Mouse (Mus musculus) forebrain, embryonic 14.5 days (tissue): ENCODE measurements around the gene Pdxk. TPM values are rescaled to one million over a fixed set of nuclear protein-coding genes. Genes with fewer than 3 reads are reported as not detected.
A peak's percentile ranks its signal among the peaks of the same experiment; 100 is the strongest.

Source experiments
- ATAC-seq: fragments of 200-750 bp; cut with Nextera tagmentation; 2 replicates; pipeline ENCODE4 v1.8.0; 2017; ENCODE audit warnings: mild to moderate bottlenecking, moderate library complexity
- DNase-seq: peaks from one replicate; pipeline ENCODE4 v3.0.0-alpha.2; 2015; ENCODE audit warnings: low spot score
- H3K27ac ChIP-seq: fragments of 300-500 bp; sonication (generic); 2 replicates; pipeline ENCODE4 v1.5.1; 2014; ENCODE audit warnings: low read depth, mild to moderate bottlenecking, control low read depth, low read length, moderate library complexity
- H3K27me3 ChIP-seq: fragments of 300-500 bp; sonication (generic); replicated peaks from 2 replicates; pipeline ENCODE4 v1.6.1; 2014; ENCODE audit warnings: low read length, control low read depth, mixed read lengths; ENCODE audit not compliant: control insufficient read depth, insufficient read depth
- H3K36me3 ChIP-seq: fragments of 300-500 bp; sonication (generic); 2 replicates; pipeline ENCODE4 v1.6.1; 2014; ENCODE audit warnings: low read length, control low read depth; ENCODE audit not compliant: control insufficient read depth, insufficient read depth
- H3K4me1 ChIP-seq: fragments of 300-500 bp; sonication (generic); 2 replicates; pipeline ENCODE4 v1.6.1; 2014; ENCODE audit warnings: antibody characterized with exemption, low read length, control low read depth; ENCODE audit not compliant: control insufficient read depth, insufficient read depth
- H3K4me2 ChIP-seq: fragments of 300-500 bp; sonication (generic); 2 replicates; pipeline ENCODE4 v1.6.1; 2014; ENCODE audit warnings: mild to moderate bottlenecking, control low read depth, low read length
- H3K4me3 ChIP-seq: fragments of 300-500 bp; sonication (generic); 2 replicates; pipeline ENCODE4 v1.5.1; 2014; ENCODE audit warnings: low read depth, low read length, control low read depth
- H3K9ac ChIP-seq: fragments of 300-500 bp; sonication (generic); 2 replicates; pipeline ENCODE4 v1.6.1; 2014; ENCODE audit warnings: mild to moderate bottlenecking, low read length, control low read depth, moderate library complexity
- H3K9me3 ChIP-seq: fragments of 300-500 bp; sonication (generic); replicated peaks from 2 replicates; pipeline ENCODE4 v1.6.1; 2016; ENCODE audit warnings: low read length, control low read depth, mixed read lengths; ENCODE audit not compliant: control insufficient read depth
- WGBS: fragments of 180-500 bp; shearing (Covaris S2); extraction: QIAGEN DNeasy Blood & Tissue Kit; methylation state at CpG from one replicate; pipeline ENCODE4 v1.1.7; 2014; 5-methylcytosine and 5-hydroxymethylcytosine counted together
- polyA plus RNA-seq: library from polyadenylated mRNA; unstranded; fragments of >200 nt; fragmentation: Nextera tagmentation; extraction: Ambion mirVana; gene quantifications from 2 replicates; pipeline ENCODE4 v1.2.1, GENCODE M21; 2014

The Pdxk gene
- polyA plus RNA-seq, 1 experiment from 2014 or later = 8.1 TPM

DNA sequence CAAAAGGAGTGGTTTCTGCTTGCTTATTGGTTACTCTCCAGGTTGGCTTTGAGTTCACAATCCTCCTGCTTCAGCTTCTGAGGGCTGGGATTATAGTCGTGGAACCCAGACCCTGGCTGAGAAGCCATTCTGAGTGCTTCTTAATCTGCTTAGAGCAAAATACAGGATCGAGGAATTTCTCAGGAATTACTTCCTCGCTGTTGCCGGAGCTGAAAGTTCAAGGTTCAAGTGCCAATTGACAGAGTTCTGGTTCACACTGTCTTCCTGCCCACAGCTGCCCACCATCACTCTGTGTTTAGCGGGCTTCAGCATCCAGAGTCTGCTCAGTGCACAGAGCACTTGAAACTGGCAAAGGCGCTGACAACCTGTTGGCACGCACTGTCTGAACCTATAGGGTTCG lies 10.0 kb upstream of the Pdxk start:
- Histone ChIP-seq H3K27ac (no peak overlapping the region), H3K4me3 (no peak overlapping the region), H3K36me3 (no peaks in the 10 kb centered on the region), H3K4me2 (no peak overlapping the region), H3K27me3 (no peaks in the 10 kb centered on the region), H3K9ac (no peak overlapping the region), H3K9me3 (no peaks in the 10 kb centered on the region), H3K4me1 (no peaks in the 10 kb centered on the region; the same call in 1 of the 2 replicates)
- no peak for DNase-seq
- 72% methylated on average over 8 of the region's 8 CpGs for WGBS
- no peak for ATAC-seq

DNA sequence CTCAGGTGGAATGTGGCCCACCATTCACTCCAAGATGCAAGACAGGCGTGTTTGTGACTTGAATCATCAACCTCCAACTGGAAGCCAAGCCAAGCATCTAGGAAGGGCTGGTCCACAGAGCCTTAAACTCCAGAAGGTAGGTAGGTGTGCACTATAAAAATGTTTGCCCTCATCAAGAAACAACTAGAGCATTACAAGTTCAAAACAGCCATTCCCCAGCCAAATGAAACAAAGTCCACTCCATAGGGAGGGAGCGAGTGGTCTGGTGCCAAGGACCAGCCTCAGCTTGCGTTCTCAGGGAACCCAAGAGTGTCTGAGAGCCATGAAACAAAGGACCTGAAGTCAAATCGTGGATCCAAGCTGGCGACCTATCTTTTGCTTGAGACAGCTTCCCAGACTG lies 8.7 kb upstream of the Pdxk start:
- Histone ChIP-seq H3K27ac (no peak overlapping the region), H3K4me2 (no peak overlapping the region), H3K9ac (no peak overlapping the region), H3K4me3 (no peak overlapping the region), H3K36me3 (no peaks in the 10 kb centered on the region), H3K27me3 (no peaks in the 10 kb centered on the region), H3K9me3 (no peaks in the 10 kb centered on the region), H3K4me1 (no peaks in the 10 kb centered on the region; the same call in 1 of the 2 replicates)
- DNase-seq (no peak), ATAC-seq (no peak)
- 59% methylated on average over 5 of the region's 5 CpGs for WGBS

DNA sequence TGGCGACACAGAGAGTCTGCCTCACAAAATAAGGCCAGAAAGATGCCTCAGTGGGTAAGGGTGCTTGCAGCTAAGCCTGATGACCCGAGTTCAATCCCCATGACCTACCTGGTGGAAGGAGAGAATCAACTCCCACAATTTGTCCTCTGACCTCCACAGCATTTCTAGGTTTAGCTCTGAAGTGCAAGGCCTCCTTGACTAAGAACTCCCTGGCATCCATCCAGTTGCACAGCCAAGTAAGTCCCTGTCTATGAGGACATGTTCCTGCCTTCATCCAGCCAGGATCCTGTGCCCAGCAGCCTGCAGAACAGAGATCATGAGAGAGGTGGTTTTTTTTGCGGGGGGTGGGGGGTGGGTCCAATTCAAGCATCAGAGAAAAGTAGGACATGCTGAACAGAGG lies 7.3 kb upstream of the Pdxk start:
- DNase-seq = no peak
- ATAC-seq = no peak
- no peaks in the 10 kb centered on the region for H3K9me3 ChIP-seq
- 77% methylated on average over 3 of the region's 3 CpGs for WGBS
- no peaks in the 10 kb centered on the region for H3K27me3 ChIP-seq
- H3K9ac ChIP-seq = no peak overlapping the region
- H3K4me3 ChIP-seq = no peak overlapping the region
- no peaks in the 10 kb centered on the region; the same call in 1 of the 2 replicates for H3K4me1 ChIP-seq
- no peaks in the 10 kb centered on the region for H3K36me3 ChIP-seq
- H3K4me2 ChIP-seq = no peak overlapping the region
- no peak overlapping the region for H3K27ac ChIP-seq

DNA sequence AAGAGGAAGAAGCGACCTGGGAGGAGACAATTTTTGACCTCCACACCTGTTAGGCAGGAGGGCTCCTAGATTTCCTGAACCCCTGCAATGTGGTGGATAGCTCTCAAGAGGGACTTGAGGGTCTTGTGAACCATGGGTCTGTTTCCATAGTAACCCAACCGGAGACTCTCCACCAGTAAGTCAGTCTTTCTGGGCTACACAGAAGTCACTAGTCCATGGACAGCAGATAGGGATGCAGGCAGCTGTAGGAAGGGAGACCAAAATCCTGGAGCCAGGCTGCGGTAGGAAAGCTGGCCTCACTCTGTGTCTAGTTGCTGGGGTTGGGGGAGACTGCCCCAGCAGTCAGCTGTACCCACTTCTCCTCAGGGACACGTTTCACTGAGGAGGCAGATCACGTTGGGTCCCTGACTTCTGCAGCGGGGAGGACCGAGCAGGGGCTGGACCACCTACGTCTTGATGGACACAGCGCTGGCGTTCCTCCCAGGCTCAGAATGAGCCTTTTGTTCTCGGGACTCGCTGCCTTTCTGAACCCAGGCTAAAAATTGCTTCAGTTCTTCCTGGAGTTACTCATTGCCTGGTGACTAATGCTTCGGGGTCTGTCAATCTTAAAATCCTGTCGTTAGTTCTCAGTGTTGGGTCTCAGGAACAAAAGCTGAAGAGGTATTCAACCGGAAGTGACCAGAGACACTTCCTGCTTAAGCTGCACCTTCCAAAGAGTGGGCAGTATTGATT lies 6.0 kb upstream of the Pdxk start:
- ATAC-seq = peak; percentile 20; the same call in 1 of the 2 replicates
- DNase-seq = peak; percentile 17
- H3K27me3 ChIP-seq = no peaks in the 10 kb centered on the region
- H3K9ac ChIP-seq = peak overlapping the region; percentile 8; the same call in 1 of the 2 replicates
- peak overlapping the region; percentile 23; the same call in 1 of the 2 replicates for H3K4me2 ChIP-seq
- H3K4me1 ChIP-seq = no peaks in the 10 kb centered on the region; the same call in 1 of the 2 replicates
- H3K36me3 ChIP-seq = no peaks in the 10 kb centered on the region
- H3K27ac ChIP-seq = no peak overlapping the region
- H3K4me3 ChIP-seq = no peak overlapping the region
- 25% methylated on average over 15 of the region's 15 CpGs for WGBS
- no peaks in the 10 kb centered on the region for H3K9me3 ChIP-seq

DNA sequence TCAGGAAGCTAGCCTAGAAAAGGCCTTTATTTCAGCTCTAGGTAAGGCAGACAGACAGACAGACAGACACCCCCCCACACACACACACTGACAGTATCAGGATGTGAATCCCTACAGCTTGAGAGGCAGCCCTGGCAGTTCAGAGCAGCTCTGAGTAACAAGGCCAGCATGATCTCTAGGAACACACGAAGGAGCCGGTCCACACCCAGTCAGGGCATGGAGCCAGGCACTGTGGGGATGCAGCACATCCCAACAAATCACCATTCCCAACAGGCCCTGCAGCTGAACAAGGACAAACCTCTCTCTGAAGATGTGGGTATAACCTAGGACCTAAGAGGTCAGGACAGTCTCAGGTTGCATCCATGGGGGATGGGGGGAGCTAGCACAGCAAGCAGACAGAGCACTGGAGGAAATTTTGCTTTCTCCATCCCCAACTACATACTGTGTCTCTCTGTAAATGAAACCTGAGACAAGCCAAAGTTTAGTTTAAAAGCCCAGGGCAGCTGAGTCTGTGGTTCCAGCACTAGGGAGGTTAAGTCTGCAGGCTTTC lies 3.1 kb upstream of the Pdxk start:
- Histone ChIP-seq H3K4me3 (no peak overlapping the region), H3K27me3 (no peaks in the 10 kb centered on the region), H3K4me1 (peaks cover 7% of the 10 kb centered on the region; the same call in 1 of the 2 replicates), H3K27ac (no peak overlapping the region), H3K9ac (no peak overlapping the region), H3K36me3 (no peaks in the 10 kb centered on the region), H3K9me3 (no peaks in the 10 kb centered on the region), H3K4me2 (no peak overlapping the region)
- WGBS = 57% methylated on average over 2 of the region's 2 CpGs
- ATAC-seq (no peak), DNase-seq (no peak)

DNA sequence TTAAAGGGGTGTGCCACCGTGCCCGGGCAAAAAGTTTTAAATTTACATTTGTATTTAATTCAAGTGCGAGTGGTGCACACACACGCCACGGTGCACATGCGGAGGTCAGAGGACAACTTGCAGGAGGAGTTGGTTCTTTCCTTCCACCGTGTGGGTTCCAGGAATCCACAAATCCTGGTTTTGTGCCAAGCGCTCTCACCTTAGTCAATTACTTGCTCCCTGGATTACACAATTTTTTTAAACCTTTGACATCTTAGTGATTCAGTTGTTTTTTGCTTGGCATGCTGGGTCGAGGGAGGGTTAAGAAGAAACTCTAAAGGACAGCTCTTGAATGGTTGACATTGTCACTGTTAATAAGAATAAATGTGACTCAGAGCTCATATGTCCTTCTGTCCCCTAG lies 1.9 kb upstream of the Pdxk start:
- Histone ChIP-seq H3K27ac (no peak overlapping the region), H3K9me3 (no peaks in the 10 kb centered on the region), H3K9ac (no peak overlapping the region), H3K36me3 (no peaks in the 10 kb centered on the region), H3K27me3 (no peaks in the 10 kb centered on the region), H3K4me3 (no peak overlapping the region), H3K4me1 (peaks cover 7% of the 10 kb centered on the region; the same call in 1 of the 2 replicates), H3K4me2 (no peak overlapping the region)
- 84% methylated on average over 9 of the region's 9 CpGs for WGBS
- no peak for ATAC-seq
- no peak for DNase-seq

DNA sequence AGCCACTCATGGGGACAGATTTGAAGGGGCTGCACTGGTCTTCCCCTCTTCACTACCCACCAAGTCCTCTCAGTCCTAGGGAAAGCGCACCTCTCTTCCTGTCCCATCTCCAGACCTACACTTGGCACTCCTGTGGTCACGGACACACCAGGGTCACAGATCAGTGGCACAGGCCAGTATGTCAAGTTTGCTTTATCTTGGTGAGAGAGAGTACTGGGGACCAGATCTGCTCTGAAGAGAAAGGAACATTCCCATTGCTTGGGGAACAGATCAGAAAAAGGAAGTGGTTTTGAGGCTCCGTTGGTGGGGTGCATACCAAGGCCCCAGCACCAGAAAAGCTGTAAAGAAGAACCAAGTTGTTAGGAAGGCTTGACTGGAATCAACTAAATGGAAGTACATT lies 697 bp upstream of the Pdxk start:
- Histone ChIP-seq H3K9me3 (no peaks in the 10 kb centered on the region), H3K4me3 (no peak overlapping the region), H3K4me1 (peaks cover 7% of the 10 kb centered on the region; the same call in 1 of the 2 replicates), H3K36me3 (no peaks in the 10 kb centered on the region), H3K27ac (no peak overlapping the region), H3K27me3 (no peaks in the 10 kb centered on the region), H3K9ac (no peak overlapping the region), H3K4me2 (peak overlapping the region; percentile 98)
- ATAC-seq = no peak
- no peak for DNase-seq
- WGBS = 77% methylated on average over 3 of the region's 3 CpGs

DNA sequence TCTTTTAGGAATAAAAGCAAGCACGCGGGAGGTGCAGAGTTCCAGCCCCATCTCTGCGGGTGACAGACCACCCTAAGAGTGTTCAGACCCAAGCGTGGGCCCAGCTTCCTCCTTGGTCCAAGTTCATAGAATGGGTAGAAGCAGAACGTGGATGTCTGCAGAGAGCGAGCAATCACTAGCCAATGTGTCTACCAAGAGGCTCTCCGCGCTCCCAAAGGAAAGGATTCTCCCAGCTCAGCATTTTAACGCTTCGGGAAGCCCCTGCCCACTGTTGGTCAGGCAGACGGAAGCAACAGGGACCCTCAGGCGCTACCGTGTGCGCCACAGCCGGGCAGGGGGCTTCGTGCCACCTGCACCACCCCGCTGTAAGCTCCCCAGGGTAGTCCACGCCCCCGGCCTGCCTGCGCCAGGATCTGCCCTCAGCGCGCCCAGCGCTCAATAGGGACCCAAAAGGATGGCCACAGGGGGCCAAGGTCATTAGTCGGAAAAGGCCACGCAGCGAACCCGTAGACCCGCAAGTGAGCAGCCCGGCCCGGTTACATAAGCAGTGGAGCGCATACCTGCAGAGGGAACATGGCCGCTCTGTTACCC lies 479 bp downstream of the Pdxk start:
- Histone ChIP-seq H3K9me3 (no peaks in the 10 kb centered on the region), H3K27me3 (no peaks in the 10 kb centered on the region), H3K36me3 (no peaks in the 10 kb centered on the region), H3K4me1 (peaks cover 7% of the 10 kb centered on the region; the same call in 1 of the 2 replicates), H3K9ac (peak overlapping the region; percentile 74), H3K4me3 (peak overlapping the region; percentile 59), H3K4me2 (peak overlapping the region; percentile 98), H3K27ac (no peak overlapping the region)
- ATAC-seq (peak; percentile 64), DNase-seq (peak; percentile 23)
- 2% methylated on average over 32 of the region's 32 CpGs for WGBS

DNA sequence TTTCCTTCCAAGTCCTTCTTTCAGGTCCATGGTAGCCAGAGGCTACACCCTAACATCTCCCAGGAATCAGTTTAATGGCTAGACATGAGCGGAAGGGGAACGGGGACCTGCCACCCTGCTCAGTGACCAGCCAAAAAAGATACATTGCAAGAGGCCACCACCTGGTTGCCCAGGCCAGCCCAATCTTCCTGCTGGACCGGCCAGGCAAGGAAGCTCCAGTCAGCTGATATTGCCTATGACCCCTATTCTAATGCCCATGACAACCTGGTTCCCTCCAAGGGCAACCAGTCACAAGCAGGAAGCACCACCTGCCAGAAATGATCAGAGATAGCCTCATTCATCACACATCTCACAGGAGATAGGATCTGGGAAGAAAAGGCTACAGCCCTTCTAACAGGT lies 1.0 kb downstream of the Pdxk start:
- Histone ChIP-seq H3K27me3 (no peaks in the 10 kb centered on the region), H3K9me3 (no peaks in the 10 kb centered on the region), H3K4me2 (peak overlapping the region; percentile 98), H3K9ac (peak overlapping the region; percentile 74), H3K27ac (no peak overlapping the region), H3K4me1 (peaks cover 7% of the 10 kb centered on the region; the same call in 1 of the 2 replicates), H3K36me3 (no peaks in the 10 kb centered on the region), H3K4me3 (peak overlapping the region; percentile 59)
- no peak for ATAC-seq
- WGBS = 80% methylated on average over 3 of the region's 3 CpGs
- DNase-seq = no peak
